Mouse (Mus musculus) ES-E14 (cell line): ENCODE results near the gene Obscn.

Experiments
- CHD2 ChIP-seq: IDR thresholded peaks from 2 replicates; pipeline ENCODE4 v1.6.1; 2014; ENCODE audit warnings: mild to moderate bottlenecking, low read depth, low read length, inconsistent platforms
- HCFC1 ChIP-seq: IDR thresholded peaks from 2 replicates; pipeline ENCODE4 v1.6.1; 2012; ENCODE audit warnings: low read length, inconsistent platforms, borderline replicate concordance; ENCODE audit not compliant: insufficient read depth
- MAFK ChIP-seq: IDR thresholded peaks from 2 replicates; pipeline ENCODE4 v1.6.1; 2014; ENCODE audit warnings: mild to moderate bottlenecking, low read depth, low read length, inconsistent platforms; ENCODE audit not compliant: insufficient read depth
- ZC3H11A ChIP-seq: IDR thresholded peaks from 2 replicates; pipeline ENCODE4 v1.6.1; 2012; ENCODE audit warnings: low read depth, mild to moderate bottlenecking, inconsistent platforms, low read length, borderline replicate concordance
- ZNF384 ChIP-seq: IDR thresholded peaks from 2 replicates; pipeline ENCODE4 v1.6.1; 2012; ENCODE audit warnings: low read depth, low read length, inconsistent platforms

DNA sequence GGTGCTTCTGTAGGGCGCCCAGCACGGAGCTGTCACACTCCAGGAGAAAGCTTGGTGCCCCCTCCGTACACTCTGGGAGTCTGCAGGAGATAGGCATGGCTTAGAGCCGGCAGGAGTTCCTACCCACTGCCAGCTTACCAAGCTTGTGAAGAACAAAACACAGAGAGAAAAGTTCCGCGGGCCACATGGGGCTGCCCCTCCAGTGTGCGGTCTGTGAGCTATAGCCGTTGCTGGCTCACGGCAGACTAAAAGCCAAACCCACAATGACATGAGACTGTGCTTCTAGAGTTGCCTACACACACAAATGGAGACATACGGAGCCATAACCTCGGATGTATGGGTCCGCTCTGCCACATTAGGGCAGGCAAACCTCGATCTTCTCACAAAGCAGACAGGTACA is 22.9 kb upstream of the Obscn start:
- TF ChIP-seq ZNF384 (no peak), CHD2 (no peak), ZC3H11A (no peak), HCFC1 (no peak), MAFK (no peak)
